Mouse (Mus musculus) spleen, adult 2 months (tissue): Measurements from ENCODE around the gene Fhit. TPM values are rescaled to one million over a fixed set of nuclear protein-coding genes. Genes with fewer than 3 reads are reported as not detected.

ENCODE experiments used
- DNase-seq, 2 experiments: peaks; one replicate each; pipeline versions ENCODE4 v3.0.0 to v3.0.0-alpha.2; 2012 to 2021; ENCODE audit warnings: low spot score in 2 of 2, low read depth in 1 of 2
- H3K27ac ChIP-seq: fragments of 200-500 bp; 2 replicates; pipeline ENCODE4 v1.5.1; 2012; ENCODE audit warnings: low read length, inconsistent platforms; ENCODE audit not compliant: insufficient read depth
- H3K27me3 ChIP-seq: fragments of 200-500 bp; 2 replicates; pipeline ENCODE4 v1.6.1; 2012; ENCODE audit warnings: mild to moderate bottlenecking, moderate library complexity, low read length, inconsistent platforms; ENCODE audit not compliant: control insufficient read depth, insufficient read depth
- H3K36me3 ChIP-seq: fragments of 200-500 bp; 2 replicates; pipeline ENCODE4 v1.6.1; 2012; ENCODE audit warnings: mild to moderate bottlenecking, low read length, inconsistent platforms; ENCODE audit not compliant: control insufficient read depth, insufficient read depth
- H3K4me1 ChIP-seq: fragments of 200-500 bp; 2 replicates; pipeline ENCODE4 v1.6.1; 2011; ENCODE audit warnings: inconsistent platforms; ENCODE audit not compliant: control insufficient read depth, insufficient read depth, insufficient read length
- H3K4me3 ChIP-seq: fragments of 200-500 bp; 2 replicates; pipeline ENCODE4 v1.5.1; 2011; ENCODE audit warnings: mild to moderate bottlenecking, inconsistent platforms; ENCODE audit not compliant: insufficient read depth, insufficient read length; ENCODE audit errors: extremely low read depth
- CTCF ChIP-seq: fragments of 200-500 bp; IDR thresholded peaks from 2 replicates; pipeline ENCODE4 v1.5.1; 2011; ENCODE audit warnings: mild to moderate bottlenecking, inconsistent platforms; ENCODE audit not compliant: insufficient read depth, insufficient read length, insufficient replicate concordance; ENCODE audit errors: extremely low read depth
- POLR2A ChIP-seq: fragments of 200-500 bp; IDR thresholded peaks from 2 replicates; pipeline ENCODE4 v1.6.1; 2011; ENCODE audit warnings: low read depth, low read length, inconsistent platforms
- WGBS: fragments of 180-500 bp; shearing (Covaris S2); methylation state at CpG from one replicate; pipeline ENCODE4 v1.1.7; 2018; 5-methylcytosine and 5-hydroxymethylcytosine counted together
- polyA plus RNA-seq: library from polyadenylated mRNA; depleted of rRNA; stranded (reverse); fragments of >200 nt; gene quantifications from 2 replicates; pipeline ENCODE4 v1.2.3, GENCODE M21; 2012

Fhit gene
- polyA plus RNA-seq, 1 experiment, result 2.0 TPM

DNA sequence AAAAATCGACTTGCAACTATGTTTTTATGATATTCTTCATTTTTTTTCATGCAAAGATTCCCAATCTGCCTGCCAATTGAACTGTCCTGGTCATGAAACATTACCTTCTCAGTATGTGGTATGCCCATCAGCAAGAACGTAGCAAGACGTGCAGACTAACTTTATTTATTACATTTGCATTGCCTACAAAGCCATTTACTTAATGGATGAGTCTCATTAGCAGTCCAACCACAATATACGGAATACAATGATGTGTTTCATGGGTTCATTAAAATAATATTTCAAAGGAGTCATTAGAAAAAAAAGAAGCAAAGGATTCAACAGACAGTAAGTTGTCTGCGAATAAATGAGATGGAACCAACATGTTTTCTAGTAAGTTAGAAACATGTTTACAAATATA, 933.1 kb downstream of the Fhit start:
- H3K27ac ChIP-seq, result no peak overlapping the region
- WGBS, result 81% methylated on average over 5 of the region's 5 CpGs
- TF ChIP-seq POLR2A (no peak), CTCF (no peak)

DNA sequence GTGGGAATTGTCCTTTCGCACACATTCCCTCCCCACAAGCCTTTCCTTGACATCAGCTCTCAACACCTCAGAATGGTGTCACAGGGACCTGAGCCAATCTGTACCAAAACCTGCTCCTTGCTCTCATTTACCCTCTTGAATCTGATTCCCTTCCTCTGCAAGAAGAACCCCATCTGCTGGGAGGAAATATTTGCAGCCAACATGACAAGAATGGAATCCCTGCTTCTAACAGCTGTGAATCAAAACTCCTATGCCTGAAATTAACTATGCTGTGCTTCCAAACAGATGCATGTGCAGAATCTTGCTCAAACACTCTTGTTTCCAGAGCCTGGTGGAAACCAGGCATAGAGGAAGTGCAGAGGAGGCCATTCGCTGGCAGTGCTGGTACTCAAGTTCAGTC, 940.0 kb downstream of the Fhit start:
- Histone ChIP-seq H3K27me3 (no peaks in the 10 kb centered on the region; the same call in 1 of the 2 replicates), H3K27ac (no peak overlapping the region), H3K4me1 (no peaks in the 10 kb centered on the region), H3K4me3 (no peak overlapping the region), H3K36me3 (no peaks in the 10 kb centered on the region)
- WGBS, result 90% methylated on average over 2 of the region's 2 CpGs
- DNase-seq, result no peak
- TF ChIP-seq CTCF (no peak), POLR2A (no peak)

More for the DNA sequence above, 933.1 kb downstream of the Fhit start:
- no peak overlapping the region for H3K4me3 ChIP-seq
- H3K36me3 ChIP-seq, result no peaks in the 10 kb centered on the region
- DNase-seq, result no peak
- H3K27me3 ChIP-seq, result no peaks in the 10 kb centered on the region; the same call in 1 of the 2 replicates
- H3K4me1 ChIP-seq, result no peaks in the 10 kb centered on the region

DNA sequence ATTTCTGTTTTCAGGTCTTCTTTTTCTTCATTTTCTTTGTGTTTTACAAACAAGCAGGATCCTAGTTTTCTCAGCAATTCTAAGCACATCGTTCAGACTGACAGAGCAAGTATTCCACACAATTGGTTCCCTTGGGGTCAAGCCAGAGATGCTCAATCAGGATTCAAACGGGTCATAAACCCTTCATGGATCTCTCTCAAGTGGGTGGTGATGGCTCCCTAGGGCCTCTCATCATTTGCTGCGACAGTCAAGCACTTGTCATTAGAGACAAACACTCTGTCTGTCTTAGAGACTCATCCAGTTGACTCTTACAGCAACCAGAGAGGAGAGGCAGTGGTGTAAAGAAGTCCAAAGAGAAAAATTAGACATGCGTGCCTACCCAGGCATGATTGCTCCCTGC, 948.6 kb downstream of the Fhit start:
- DNase-seq, result no peak
- 74% methylated on average over 4 of the region's 4 CpGs for WGBS
- Histone ChIP-seq H3K4me3 (no peak overlapping the region), H3K4me1 (0 out of 2 replicates have a peak, but pooled peaks cover 4% of the 10 kb centered on the region), H3K27ac (no peak overlapping the region), H3K36me3 (no peaks in the 10 kb centered on the region), H3K27me3 (no peaks in the 10 kb centered on the region)
- TF ChIP-seq POLR2A (no peak), CTCF (no peak)

DNA sequence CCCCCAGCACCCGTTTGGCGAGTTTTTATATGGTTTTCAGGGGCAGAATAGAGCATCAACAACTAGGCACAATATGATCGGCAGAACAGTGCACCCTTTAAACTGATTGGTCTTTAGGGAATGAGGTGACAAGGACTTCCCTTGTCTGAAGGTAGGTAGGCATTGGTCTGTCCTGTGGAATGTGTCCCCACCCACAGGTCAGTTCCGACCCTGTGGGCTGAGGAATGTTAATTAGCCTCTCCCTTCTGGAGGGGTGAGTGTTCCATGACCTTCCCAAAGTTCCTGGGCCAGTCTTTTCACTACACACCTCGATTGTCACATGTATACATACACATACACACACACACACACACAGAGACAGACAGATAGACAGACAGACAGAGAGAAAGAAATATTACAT, 950.7 kb downstream of the Fhit start:
- Histone ChIP-seq H3K4me3 (no peak overlapping the region), H3K27me3 (no peaks in the 10 kb centered on the region), H3K4me1 (0 out of 2 replicates have a peak, but pooled peaks cover 4% of the 10 kb centered on the region), H3K27ac (no peak overlapping the region), H3K36me3 (no peaks in the 10 kb centered on the region)
- TF ChIP-seq CTCF (no peak), POLR2A (no peak)
- 84% methylated on average over 5 of the region's 5 CpGs for WGBS
- DNase-seq, result no peak

DNA sequence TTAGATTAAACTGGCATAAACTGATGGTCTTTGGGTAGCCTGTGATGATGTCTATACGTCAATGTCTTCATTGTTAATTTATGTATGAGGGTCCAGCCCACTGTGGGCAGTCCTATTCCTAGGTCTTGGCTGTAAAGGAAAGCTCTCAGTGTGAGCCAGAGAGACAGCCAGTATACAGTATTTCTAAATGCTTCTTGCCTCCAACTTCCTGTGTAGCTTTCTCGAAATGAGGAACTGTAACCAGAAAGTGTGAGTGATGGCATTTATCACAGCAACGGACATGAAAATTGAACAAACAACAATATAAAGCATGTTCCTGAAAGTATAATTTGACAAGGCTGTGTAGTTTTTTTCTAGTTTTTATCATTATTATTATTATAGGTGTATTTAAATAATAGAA, 952.8 kb downstream of the Fhit start:
- Histone ChIP-seq H3K27me3 (no peaks in the 10 kb centered on the region), H3K27ac (no peak overlapping the region), H3K4me1 (0 out of 2 replicates have a peak, but pooled peaks cover 4% of the 10 kb centered on the region), H3K36me3 (no peaks in the 10 kb centered on the region), H3K4me3 (no peak overlapping the region)
- TF ChIP-seq CTCF (no peak), POLR2A (no peak)
- WGBS, result 28% methylated on average over 3 of the region's 3 CpGs
- peak in 1 of 2 experiments; percentile 8 for DNase-seq

DNA sequence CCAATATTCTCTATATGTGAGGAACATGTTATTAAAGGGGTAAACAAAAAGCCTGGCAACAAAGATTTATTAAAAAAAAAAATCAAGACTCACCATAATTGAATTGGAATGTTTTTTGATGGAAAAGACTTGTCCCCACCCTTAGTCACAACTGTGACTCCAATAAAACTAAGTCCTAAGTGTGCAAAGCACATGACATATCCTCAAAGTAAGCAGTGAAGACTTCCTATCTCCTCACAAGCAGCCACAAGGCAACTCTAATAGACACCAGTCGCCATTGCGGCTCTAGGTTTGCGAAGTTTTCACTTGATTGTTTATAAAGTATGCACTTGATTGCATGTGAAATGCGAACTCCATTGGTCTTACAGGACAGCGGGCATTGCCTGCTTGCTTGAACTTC, 956.1 kb downstream of the Fhit start:
- DNase-seq, result no peak
- TF ChIP-seq CTCF (no peak), POLR2A (no peak)
- Histone ChIP-seq H3K36me3 (no peaks in the 10 kb centered on the region), H3K27me3 (no peaks in the 10 kb centered on the region), H3K4me3 (no peak overlapping the region), H3K27ac (no peak overlapping the region), H3K4me1 (0 out of 2 replicates have a peak, but pooled peaks cover 4% of the 10 kb centered on the region)
- 96% methylated on average over 5 of the region's 5 CpGs for whole genome bisulfite sequencing

DNA sequence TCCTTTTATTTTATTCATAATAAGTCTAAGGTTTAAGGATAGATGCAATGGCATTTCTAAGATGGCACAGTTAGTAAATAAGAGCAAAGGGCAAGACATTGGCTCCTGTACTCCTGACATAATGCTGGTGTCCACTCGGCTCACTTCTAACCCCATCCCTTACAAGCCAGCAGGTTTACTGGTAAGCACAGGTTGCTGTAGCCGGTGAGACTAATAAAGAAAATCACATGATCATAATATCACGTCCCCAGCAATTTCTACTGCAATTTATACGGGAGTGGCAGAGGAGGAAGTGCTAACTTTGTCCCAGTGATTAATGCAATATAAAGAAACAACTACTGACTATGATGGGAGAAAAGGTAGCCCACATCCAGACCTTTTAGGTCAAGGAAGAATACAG, 956.5 kb downstream of the Fhit start:
- TF ChIP-seq CTCF, result no peak
- TF ChIP-seq POLR2A, result no peak
- 0 out of 2 replicates have a peak, but pooled peaks cover 4% of the 10 kb centered on the region for H3K4me1 ChIP-seq
- no peaks in the 10 kb centered on the region for H3K27me3 ChIP-seq
- no peak overlapping the region for H3K4me3 ChIP-seq
- no peak for DNase-seq
- H3K36me3 ChIP-seq, result no peaks in the 10 kb centered on the region
- 82% methylated on average over 4 of the region's 4 CpGs for WGBS
- no peak overlapping the region for H3K27ac ChIP-seq
